Mouse (Mus musculus): ENCODE measurements around the gene Ttc25. TPM values are rescaled to one million over a fixed set of nuclear protein-coding genes. Genes with fewer than 3 reads are reported as not detected.

The Ttc25 gene
- polyA plus RNA-seq, 1 experiment from 2014 or later, result 0.26 TPM

DNA sequence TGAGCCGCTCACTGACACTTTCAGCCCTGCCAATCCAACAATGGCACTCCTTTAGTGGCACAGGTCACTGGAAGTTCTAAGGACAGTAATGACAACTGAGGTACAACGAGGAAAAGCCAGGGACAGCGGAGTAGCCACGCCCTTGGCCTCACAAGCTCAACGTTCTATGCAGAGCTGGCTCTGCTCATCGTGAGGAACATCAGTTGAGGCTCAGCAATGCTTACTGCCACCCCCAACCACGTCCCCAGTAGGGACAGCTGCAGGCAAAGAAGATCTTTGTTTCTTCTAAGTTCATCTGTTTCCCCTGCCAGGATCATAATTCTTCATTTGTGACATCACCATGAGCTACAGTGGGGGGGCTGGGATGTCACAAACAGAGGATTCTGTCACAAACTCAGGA, 49.2 kb downstream of the Ttc25 start:
- Histone ChIP-seq H3K4me1 (replicated peaks; ENCODE audit: control insufficient read depth, insufficient read depth, low read length) (no peaks in the 10 kb centered on the region), H3K9me3 (ENCODE audit: control insufficient read depth, low read length) (no peaks in the 10 kb centered on the region), H3K4me3 (ENCODE audit: low read depth, low read length) (no peak overlapping the region), H3K4me2 (no peak overlapping the region), H3K36me3 (ENCODE audit: control insufficient read depth, insufficient read depth, low read length) (peaks cover 66% of the 10 kb centered on the region), H3K27me3 (replicated peaks; ENCODE audit: control insufficient read depth, insufficient read depth, low read length) (no peaks in the 10 kb centered on the region), H3K27ac (ENCODE audit: low read depth, low read length) (no peak overlapping the region), H3K9ac (ENCODE audit: low read depth, low read length) (no peak overlapping the region)
- ATAC-seq (replicated peaks; ENCODE audit: low FRiP score) (no peak), DNase-seq (ENCODE audit: low spot score) (no peak)
- 90% methylated on average over 7 of the region's 7 CpGs for WGBS

DNA sequence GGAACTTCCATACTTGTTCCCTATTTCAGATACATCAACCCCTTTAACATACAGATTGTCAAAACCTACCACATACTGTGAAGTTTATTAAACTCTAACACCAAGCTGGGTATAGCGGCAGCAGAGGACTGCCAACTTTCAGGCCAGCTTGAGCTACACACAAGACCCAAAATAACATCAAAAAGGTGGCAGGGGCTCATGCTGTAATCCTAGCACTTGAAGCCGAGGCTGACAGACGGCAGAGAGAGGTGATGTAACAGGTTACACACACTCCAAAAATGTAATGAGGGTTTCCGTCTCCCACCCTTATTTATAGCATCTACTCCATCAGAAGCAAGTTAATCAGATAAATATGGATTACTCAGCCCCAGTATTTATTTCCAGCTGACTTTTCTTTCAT, 50.1 kb downstream of the Ttc25 start:
- DNase-seq (ENCODE audit: low spot score) (no peak), ATAC-seq (replicated peaks; ENCODE audit: low FRiP score) (no peak)
- WGBS, result 90% methylated on average over 4 of the region's 4 CpGs
- Histone ChIP-seq H3K9ac (ENCODE audit: low read depth, low read length) (no peak overlapping the region), H3K9me3 (ENCODE audit: control insufficient read depth, low read length) (no peaks in the 10 kb centered on the region), H3K4me1 (replicated peaks; ENCODE audit: control insufficient read depth, insufficient read depth, low read length) (no peaks in the 10 kb centered on the region), H3K4me2 (no peak overlapping the region), H3K4me3 (ENCODE audit: low read depth, low read length) (no peak overlapping the region), H3K27ac (ENCODE audit: low read depth, low read length) (no peak overlapping the region), H3K27me3 (replicated peaks; ENCODE audit: control insufficient read depth, insufficient read depth, low read length) (no peaks in the 10 kb centered on the region), H3K36me3 (ENCODE audit: control insufficient read depth, insufficient read depth, low read length) (peaks cover 62% of the 10 kb centered on the region)

DNA sequence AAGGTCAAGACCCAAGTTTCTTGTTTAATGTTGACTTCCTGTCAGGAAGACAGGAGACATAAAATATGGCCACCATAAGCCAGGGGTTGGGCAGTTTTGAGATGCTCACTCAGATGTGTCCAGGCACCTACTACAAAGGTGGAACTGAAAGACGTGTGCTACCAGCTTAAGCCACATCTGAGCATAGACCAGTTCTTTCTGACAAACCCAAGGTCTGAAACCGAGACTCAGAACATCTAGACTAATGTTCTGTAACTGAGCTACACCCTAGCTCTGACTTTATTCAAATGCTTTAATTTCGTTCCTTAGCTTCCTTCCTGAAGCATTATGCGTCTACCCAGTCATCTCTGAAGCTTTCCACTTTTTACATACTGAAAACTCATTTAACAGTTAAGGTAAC, 52.7 kb downstream of the Ttc25 start:
- H3K27ac ChIP-seq (ENCODE audit: low read depth, low read length), result no peak overlapping the region
- H3K36me3 ChIP-seq (ENCODE audit: control insufficient read depth, insufficient read depth, low read length), result peaks cover 48% of the 10 kb centered on the region
- no peaks in the 10 kb centered on the region for H3K27me3 ChIP-seq (replicated peaks; ENCODE audit: control insufficient read depth, insufficient read depth, low read length)
- H3K9me3 ChIP-seq (ENCODE audit: control insufficient read depth, low read length), result no peaks in the 10 kb centered on the region
- 90% methylated on average over 4 of the region's 4 CpGs for WGBS
- no peak for DNase-seq (ENCODE audit: low spot score)
- no peak for ATAC-seq (replicated peaks; ENCODE audit: low FRiP score)
- no peak overlapping the region for H3K4me3 ChIP-seq (ENCODE audit: low read depth, low read length)
- peaks cover 5% of the 10 kb centered on the region; the same call in 1 of the 2 replicates for H3K4me1 ChIP-seq (replicated peaks; ENCODE audit: control insufficient read depth, insufficient read depth, low read length)
- no peak overlapping the region for H3K9ac ChIP-seq (ENCODE audit: low read depth, low read length)
- H3K4me2 ChIP-seq, result no peak overlapping the region

DNA sequence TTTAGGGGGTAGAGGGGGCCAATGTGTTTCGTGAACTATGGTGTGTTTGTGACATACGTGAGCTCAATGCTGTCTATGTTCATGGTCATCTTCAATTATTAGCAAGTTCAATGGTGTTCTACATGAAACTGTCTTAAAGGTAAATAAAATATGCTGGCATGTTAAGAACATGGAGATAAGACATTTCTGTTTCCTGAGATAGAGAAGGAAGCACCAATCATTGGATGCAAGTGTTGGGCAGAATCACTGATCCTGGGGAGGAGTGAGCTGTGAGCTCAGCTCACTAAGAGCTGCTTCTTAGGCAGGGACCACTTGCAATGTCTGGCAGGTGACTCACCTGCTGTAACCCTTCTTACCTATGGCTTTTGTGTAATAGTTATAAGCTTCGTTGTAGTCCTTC, 56.0 kb downstream of the Ttc25 start:
- Histone ChIP-seq H3K27ac (ENCODE audit: low read depth, low read length) (no peak overlapping the region), H3K4me3 (ENCODE audit: low read depth, low read length) (no peak overlapping the region), H3K36me3 (ENCODE audit: control insufficient read depth, insufficient read depth, low read length) (peaks cover 37% of the 10 kb centered on the region), H3K4me2 (no peak overlapping the region), H3K4me1 (replicated peaks; ENCODE audit: control insufficient read depth, insufficient read depth, low read length) (peaks cover 5% of the 10 kb centered on the region; the same call in 1 of the 2 replicates), H3K9me3 (ENCODE audit: control insufficient read depth, low read length) (no peaks in the 10 kb centered on the region), H3K27me3 (replicated peaks; ENCODE audit: control insufficient read depth, insufficient read depth, low read length) (no peaks in the 10 kb centered on the region), H3K9ac (ENCODE audit: low read depth, low read length) (no peak overlapping the region)
- ATAC-seq (replicated peaks; ENCODE audit: low FRiP score) (no peak), DNase-seq (ENCODE audit: low spot score) (no peak)
- 90% methylated on average over 3 of the region's 3 CpGs for WGBS

DNA sequence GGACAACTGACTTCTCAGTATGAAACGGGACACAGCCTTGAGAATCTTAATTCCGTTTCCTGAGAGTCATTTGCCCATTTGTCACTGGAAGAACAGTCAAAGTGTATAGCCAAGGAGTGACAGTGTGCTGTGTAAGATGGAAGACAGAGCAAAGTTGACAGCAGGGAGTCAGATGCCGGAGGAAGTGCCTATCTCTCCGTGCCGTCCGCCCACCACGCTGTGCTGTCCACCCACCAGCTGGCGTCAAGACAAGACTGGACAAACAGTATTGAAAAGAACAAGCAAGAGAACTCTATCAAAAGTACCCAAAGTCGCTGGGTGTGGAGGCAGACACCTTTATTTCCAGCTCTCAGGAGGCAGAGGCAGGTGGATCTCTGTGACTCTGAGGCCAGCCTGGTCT, 57.7 kb downstream of the Ttc25 start:
- Histone ChIP-seq H3K36me3 (ENCODE audit: control insufficient read depth, insufficient read depth, low read length) (peaks cover 25% of the 10 kb centered on the region), H3K9ac (ENCODE audit: low read depth, low read length) (no peak overlapping the region), H3K9me3 (ENCODE audit: control insufficient read depth, low read length) (no peaks in the 10 kb centered on the region), H3K27ac (ENCODE audit: low read depth, low read length) (no peak overlapping the region), H3K4me2 (no peak overlapping the region), H3K4me1 (replicated peaks; ENCODE audit: control insufficient read depth, insufficient read depth, low read length) (peaks cover 5% of the 10 kb centered on the region; the same call in 1 of the 2 replicates), H3K27me3 (replicated peaks; ENCODE audit: control insufficient read depth, insufficient read depth, low read length) (no peaks in the 10 kb centered on the region), H3K4me3 (ENCODE audit: low read depth, low read length) (no peak overlapping the region)
- ATAC-seq (replicated peaks; ENCODE audit: low FRiP score) (no peak), DNase-seq (ENCODE audit: low spot score) (no peak)
- 75% methylated on average over 9 of the region's 9 CpGs for WGBS

DNA sequence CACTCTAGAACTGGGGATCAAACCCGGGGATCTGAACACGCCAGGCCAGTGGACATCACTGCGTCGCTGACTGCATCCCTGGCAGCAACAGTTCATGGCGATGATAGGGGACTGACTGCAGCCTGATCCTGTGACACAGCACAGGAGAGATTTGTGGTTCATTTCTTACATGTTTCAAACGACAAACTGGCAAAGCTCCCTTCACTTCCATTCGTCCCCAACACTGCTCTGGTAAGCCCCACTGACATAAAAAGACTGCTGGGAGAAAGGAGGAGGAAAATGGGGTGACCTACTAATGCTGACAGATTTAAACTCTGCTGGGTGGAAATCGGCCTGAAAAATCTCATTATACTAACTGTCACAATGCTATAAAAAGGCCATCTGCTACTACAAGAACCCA, 58.4 kb downstream of the Ttc25 start:
- WGBS, result 84% methylated on average over 8 of the region's 8 CpGs
- no peak overlapping the region for H3K27ac ChIP-seq (ENCODE audit: low read depth, low read length)

DNA sequence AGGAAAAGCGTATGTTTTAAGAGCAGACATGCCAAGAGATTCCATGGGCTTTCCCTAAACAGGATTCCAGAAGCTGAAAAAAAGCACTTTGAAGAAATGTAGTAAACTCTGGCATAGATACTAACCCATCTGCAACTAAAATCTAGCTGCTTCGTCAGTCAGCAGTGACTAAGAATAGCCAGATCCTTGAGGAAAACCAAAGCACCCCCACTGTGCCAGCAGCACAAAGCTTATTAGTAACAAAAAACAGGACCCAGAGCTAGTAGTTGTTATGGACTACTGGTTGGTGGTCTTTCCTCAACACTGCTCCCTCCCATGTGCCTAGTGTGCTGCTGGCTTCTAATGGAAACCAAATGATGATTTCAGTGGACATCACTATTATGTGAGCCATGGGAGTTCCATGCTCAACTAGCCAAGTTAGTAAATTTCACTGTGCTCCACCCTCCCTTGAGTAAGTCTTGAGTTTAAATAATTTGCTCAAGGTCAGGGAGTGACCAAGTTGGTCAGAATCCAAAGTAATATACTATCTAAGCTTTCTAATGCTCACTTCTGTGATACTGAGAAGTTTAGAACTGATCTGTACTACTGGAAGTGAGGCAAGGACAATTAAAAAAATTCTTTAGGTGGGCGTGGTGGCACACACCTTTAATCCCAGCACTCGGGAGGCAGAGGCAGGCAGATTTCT, 59.1 kb downstream of the Ttc25 start:
- Histone ChIP-seq H3K27me3 (replicated peaks; ENCODE audit: control insufficient read depth, insufficient read depth, low read length) (no peaks in the 10 kb centered on the region), H3K36me3 (ENCODE audit: control insufficient read depth, insufficient read depth, low read length) (peaks cover 11% of the 10 kb centered on the region), H3K4me3 (ENCODE audit: low read depth, low read length) (no peak overlapping the region), H3K9ac (ENCODE audit: low read depth, low read length) (no peak overlapping the region), H3K9me3 (ENCODE audit: control insufficient read depth, low read length) (no peaks in the 10 kb centered on the region), H3K4me2 (no peak overlapping the region), H3K4me1 (replicated peaks; ENCODE audit: control insufficient read depth, insufficient read depth, low read length) (peaks cover 5% of the 10 kb centered on the region; the same call in 1 of the 2 replicates), H3K27ac (ENCODE audit: low read depth, low read length) (no peak overlapping the region)
- WGBS, result 86% methylated on average over 4 of the region's 4 CpGs
- no peak for DNase-seq (ENCODE audit: low spot score)
- no peak for ATAC-seq (replicated peaks; ENCODE audit: low FRiP score)

More for the DNA sequence above, 58.4 kb downstream of the Ttc25 start:
- DNase-seq (ENCODE audit: low spot score) (no peak), ATAC-seq (replicated peaks; ENCODE audit: low FRiP score) (no peak)
- H3K4me3 ChIP-seq (ENCODE audit: low read depth, low read length), result no peak overlapping the region
- no peaks in the 10 kb centered on the region for H3K9me3 ChIP-seq (ENCODE audit: control insufficient read depth, low read length)
- no peak overlapping the region for H3K9ac ChIP-seq (ENCODE audit: low read depth, low read length)
- H3K4me1 ChIP-seq (replicated peaks; ENCODE audit: control insufficient read depth, insufficient read depth, low read length), result peaks cover 5% of the 10 kb centered on the region; the same call in 1 of the 2 replicates
- peaks cover 18% of the 10 kb centered on the region for H3K36me3 ChIP-seq (ENCODE audit: control insufficient read depth, insufficient read depth, low read length)
- H3K4me2 ChIP-seq, result no peak overlapping the region
- H3K27me3 ChIP-seq (replicated peaks; ENCODE audit: control insufficient read depth, insufficient read depth, low read length), result no peaks in the 10 kb centered on the region

DNA sequence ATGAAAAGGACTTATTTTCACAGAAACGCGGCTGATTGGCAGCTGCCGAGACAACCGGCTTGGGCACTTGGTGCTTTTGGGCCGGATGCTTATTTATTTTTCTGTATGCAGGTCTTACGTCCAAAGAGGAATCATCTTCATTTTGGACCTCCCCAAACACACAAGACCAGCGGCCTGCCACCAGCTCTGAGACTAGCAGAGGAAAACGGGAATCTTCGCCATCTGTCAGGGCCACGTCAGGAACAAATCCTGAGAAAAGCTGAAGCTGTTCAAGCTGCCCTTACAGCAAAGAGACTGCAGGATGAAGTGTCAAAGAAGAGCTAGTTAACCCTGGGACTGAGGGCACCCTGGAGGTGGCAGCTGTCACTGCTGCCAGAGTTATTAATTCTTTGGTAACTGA, 60.0 kb downstream of the Ttc25 start:
- Histone ChIP-seq H3K27ac (ENCODE audit: low read depth, low read length) (no peak overlapping the region), H3K4me1 (replicated peaks; ENCODE audit: control insufficient read depth, insufficient read depth, low read length) (peaks cover 5% of the 10 kb centered on the region; the same call in 1 of the 2 replicates), H3K27me3 (replicated peaks; ENCODE audit: control insufficient read depth, insufficient read depth, low read length) (no peaks in the 10 kb centered on the region), H3K9ac (ENCODE audit: low read depth, low read length) (no peak overlapping the region), H3K4me2 (no peak overlapping the region), H3K36me3 (ENCODE audit: control insufficient read depth, insufficient read depth, low read length) (peaks cover 8% of the 10 kb centered on the region), H3K4me3 (ENCODE audit: low read depth, low read length) (no peak overlapping the region), H3K9me3 (ENCODE audit: control insufficient read depth, low read length) (no peaks in the 10 kb centered on the region)
- WGBS, result 92% methylated on average over 10 of the region's 10 CpGs
- DNase-seq (ENCODE audit: low spot score) (no peak), ATAC-seq (replicated peaks; ENCODE audit: low FRiP score) (no peak)

DNA sequence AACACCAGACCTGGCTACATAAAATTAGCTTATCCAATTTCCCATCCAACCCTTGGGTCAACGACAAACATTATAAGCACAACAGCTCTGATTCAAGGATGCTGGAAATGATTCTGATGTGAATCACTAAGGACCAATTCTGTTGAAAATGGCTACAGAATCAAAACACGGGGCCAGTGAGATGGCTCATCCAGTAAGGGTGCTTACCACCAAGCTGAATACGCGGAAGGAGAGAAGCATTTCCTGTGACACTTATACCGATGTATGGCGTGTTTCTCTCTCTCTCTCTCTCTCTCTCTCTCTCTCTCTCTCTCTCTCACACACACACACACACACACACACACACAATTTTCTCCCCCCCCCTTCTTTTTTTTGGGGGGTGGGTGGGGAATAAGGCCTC, 61.7 kb downstream of the Ttc25 start:
- no peaks in the 10 kb centered on the region for H3K27me3 ChIP-seq (replicated peaks; ENCODE audit: control insufficient read depth, insufficient read depth, low read length)
- no peaks in the 10 kb centered on the region for H3K9me3 ChIP-seq (ENCODE audit: control insufficient read depth, low read length)
- no peak overlapping the region for H3K4me2 ChIP-seq
- WGBS, result 93% methylated on average over 6 of the region's 6 CpGs
- H3K4me1 ChIP-seq (replicated peaks; ENCODE audit: control insufficient read depth, insufficient read depth, low read length), result no peaks in the 10 kb centered on the region
- H3K36me3 ChIP-seq (ENCODE audit: control insufficient read depth, insufficient read depth, low read length), result peaks cover 2% of the 10 kb centered on the region
- no peak overlapping the region for H3K9ac ChIP-seq (ENCODE audit: low read depth, low read length)
- H3K27ac ChIP-seq (ENCODE audit: low read depth, low read length), result no peak overlapping the region
- H3K4me3 ChIP-seq (ENCODE audit: low read depth, low read length), result no peak overlapping the region
- DNase-seq (ENCODE audit: low spot score) (no peak), ATAC-seq (replicated peaks; ENCODE audit: low FRiP score) (no peak)

All from liver, embryonic 11.5 days (tissue).